Mouse (Mus musculus): ENCODE results near the gene Trip6. TPM values are rescaled to one million over a fixed set of nuclear protein-coding genes. Genes with fewer than 3 reads are reported as not detected.

Gene Trip6
- polyA plus RNA-seq, 1 experiment from 2014 or later: 93.4 TPM

- peak; percentile 66 for ATAC-seq (ENCODE audit: insufficient number of reproducible peaks, insufficient read depth, low FRiP score, low TSS enrichment)
- no peaks in the 10 kb centered on the region for H3K27me3 ChIP-seq
- peaks cover 40% of the 10 kb centered on the region for H3K4me1 ChIP-seq
- peaks cover 61% of the 10 kb centered on the region for H3K36me3 ChIP-seq
- peak within 1 kb of the TSS; percentile 75 for H3K4me2 ChIP-seq (replicated peaks)
- peaks cover 6% of the 10 kb centered on the region; the same call in 1 of the 2 replicates for H3K9me3 ChIP-seq
- peak within 1 kb of the TSS; percentile 98 for H3K9ac ChIP-seq
- 1% methylated on average over 61 of the region's 72 CpGs for WGBS
- H3K27ac ChIP-seq: peak within 1 kb of the TSS; percentile 95
- H3K4me3 ChIP-seq: peak within 1 kb of the TSS; percentile 93
These were observed 6.9 kb downstream of the Trip6 start, which contains the start of gene Srrt for GRCm38 (mm10) chr5:137307071-137307912. Srrt (minus strand) TSS chr5:137307674.

GRCm38 (mm10) chr5:137306439-137307005, 7.7 kb downstream of the Trip6 start:
- Histone ChIP-seq H3K4me2 (replicated peaks) (peak overlapping the region; percentile 75), H3K4me3 (peak overlapping the region; percentile 93), H3K4me1 (peaks cover 32% of the 10 kb centered on the region), H3K27ac (peak overlapping the region; percentile 95), H3K36me3 (peaks cover 68% of the 10 kb centered on the region), H3K9me3 (peaks cover 6% of the 10 kb centered on the region; the same call in 1 of the 2 replicates), H3K9ac (peak overlapping the region; percentile 98), H3K27me3 (no peaks in the 10 kb centered on the region)
- 14% methylated on average over 12 of the region's 12 CpGs for WGBS
- ATAC-seq (ENCODE audit: insufficient number of reproducible peaks, insufficient read depth, low FRiP score, low TSS enrichment): no peak

DNA sequence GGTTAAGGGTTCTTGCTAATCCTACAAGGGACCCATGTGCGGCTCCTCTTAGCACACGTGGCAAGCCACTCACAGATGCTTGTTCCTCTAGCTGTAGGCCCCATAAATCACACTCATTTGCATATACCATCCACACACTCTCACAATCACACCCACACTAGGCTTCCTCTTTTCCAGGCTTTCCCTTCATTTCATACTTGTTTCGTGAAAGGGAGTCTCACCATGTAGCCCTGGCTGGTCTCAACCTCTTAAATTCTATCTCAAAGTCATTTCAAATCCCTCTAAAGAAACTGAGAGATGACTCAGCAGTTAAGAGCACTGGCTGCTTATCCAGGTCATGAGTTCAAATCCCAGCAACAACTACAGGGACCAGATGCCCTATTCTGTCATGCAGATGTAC, 8.4 kb downstream of the Trip6 start:
- no peak for ATAC-seq (ENCODE audit: insufficient number of reproducible peaks, insufficient read depth, low FRiP score, low TSS enrichment)
- Histone ChIP-seq H3K4me1 (peaks cover 32% of the 10 kb centered on the region), H3K9ac (0 out of 2 replicates have a peak overlapping the region, but pooled peaks have one; percentile 2), H3K27me3 (no peaks in the 10 kb centered on the region), H3K4me2 (replicated peaks) (peak overlapping the region; percentile 75), H3K27ac (no peak overlapping the region), H3K4me3 (peak overlapping the region; percentile 93), H3K36me3 (peaks cover 68% of the 10 kb centered on the region), H3K9me3 (peaks cover 6% of the 10 kb centered on the region; the same call in 1 of the 2 replicates)
- WGBS: 77% methylated on average over 3 of the region's 3 CpGs

GRCm38 (mm10) chr5:137304816-137305215, 9.4 kb downstream of the Trip6 start:
- no peak for ATAC-seq (ENCODE audit: insufficient number of reproducible peaks, insufficient read depth, low FRiP score, low TSS enrichment)
- Histone ChIP-seq H3K27ac (no peak overlapping the region), H3K4me1 (peaks cover 32% of the 10 kb centered on the region), H3K9me3 (peaks cover 6% of the 10 kb centered on the region; the same call in 1 of the 2 replicates), H3K27me3 (no peaks in the 10 kb centered on the region), H3K9ac (peak overlapping the region; percentile 2), H3K4me3 (peak overlapping the region; percentile 93; the same call in 1 of the 2 replicates), H3K36me3 (peaks cover 68% of the 10 kb centered on the region), H3K4me2 (replicated peaks) (peak overlapping the region; percentile 75)
- 70% methylated on average over 4 of the region's 4 CpGs for WGBS

DNA sequence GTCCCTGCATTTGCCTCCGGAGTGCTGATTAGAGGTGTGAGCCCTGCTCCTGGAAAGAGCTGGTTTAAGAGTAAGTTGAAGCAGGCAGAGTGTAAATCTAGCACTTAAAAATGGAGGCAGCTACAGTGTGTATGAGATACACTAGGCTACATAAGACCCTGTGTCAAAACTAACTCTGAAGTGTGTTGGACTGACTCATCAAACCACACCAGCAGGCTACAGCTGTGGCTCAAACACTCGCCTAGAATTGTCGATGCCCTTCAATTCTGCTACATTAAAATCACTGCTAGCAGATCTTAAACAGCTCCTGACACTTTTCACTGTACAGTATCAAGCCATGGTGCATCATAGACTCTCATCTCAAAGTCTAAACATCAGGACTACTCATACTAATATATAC, 10.0 kb downstream of the Trip6 start:
- H3K27me3 ChIP-seq: no peaks in the 10 kb centered on the region
- H3K4me3 ChIP-seq: no peak overlapping the region
- no peak overlapping the region; the same call in 1 of the 2 replicates for H3K4me2 ChIP-seq (replicated peaks)
- no peak for ATAC-seq (ENCODE audit: insufficient number of reproducible peaks, insufficient read depth, low FRiP score, low TSS enrichment)
- H3K9ac ChIP-seq: no peak overlapping the region
- H3K27ac ChIP-seq: no peak overlapping the region
- peaks cover 6% of the 10 kb centered on the region; the same call in 1 of the 2 replicates for H3K9me3 ChIP-seq
- H3K36me3 ChIP-seq: peaks cover 68% of the 10 kb centered on the region
- peaks cover 32% of the 10 kb centered on the region for H3K4me1 ChIP-seq
- WGBS: 88% methylated on average over 3 of the region's 3 CpGs

DNA sequence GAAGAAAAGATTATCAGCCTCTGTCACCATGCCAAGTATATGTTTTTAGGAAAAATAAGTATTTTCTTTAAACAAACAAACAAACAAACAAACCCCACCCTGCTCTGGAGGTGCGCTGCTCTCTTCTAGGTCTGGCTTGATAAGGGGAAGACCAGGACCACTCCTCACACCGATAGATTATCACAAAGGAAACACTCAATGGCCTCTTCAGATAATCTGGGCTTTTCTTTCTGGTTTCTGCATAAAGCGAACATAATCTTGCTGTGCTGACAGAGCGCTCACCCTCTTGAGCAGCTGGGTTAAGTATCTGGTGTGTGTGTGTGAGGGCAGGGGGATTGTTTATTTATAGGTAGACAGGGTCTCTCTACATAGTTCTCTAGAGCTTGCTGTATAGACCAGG, 10.6 kb downstream of the Trip6 start:
- peaks cover 68% of the 10 kb centered on the region for H3K36me3 ChIP-seq
- H3K9ac ChIP-seq: no peak overlapping the region
- 89% methylated on average over 4 of the region's 4 CpGs for WGBS

GRCm38 (mm10) chr5:137301253-137301652, 13.0 kb downstream of the Trip6 start:
- H3K9ac ChIP-seq: no peak overlapping the region
- WGBS: 81% methylated on average over 21 of the region's 21 CpGs
- H3K36me3 ChIP-seq: peaks cover 88% of the 10 kb centered on the region
- H3K27ac ChIP-seq: no peak overlapping the region
- H3K4me3 ChIP-seq: no peak overlapping the region
- H3K27me3 ChIP-seq: no peaks in the 10 kb centered on the region
- H3K9me3 ChIP-seq: no peaks in the 10 kb centered on the region
- no peak for ATAC-seq (ENCODE audit: insufficient number of reproducible peaks, insufficient read depth, low FRiP score, low TSS enrichment)
- peaks cover 24% of the 10 kb centered on the region for H3K4me1 ChIP-seq
- no peak overlapping the region for H3K4me2 ChIP-seq (replicated peaks)

More for the DNA sequence above, 10.6 kb downstream of the Trip6 start:
- no peaks in the 10 kb centered on the region for H3K27me3 ChIP-seq
- ATAC-seq (ENCODE audit: insufficient number of reproducible peaks, insufficient read depth, low FRiP score, low TSS enrichment): no peak
- H3K4me3 ChIP-seq: no peak overlapping the region
- no peak overlapping the region for H3K27ac ChIP-seq
- peaks cover 3% of the 10 kb centered on the region; the same call in 1 of the 2 replicates for H3K9me3 ChIP-seq
- no peak overlapping the region for H3K4me2 ChIP-seq (replicated peaks)
- peaks cover 32% of the 10 kb centered on the region for H3K4me1 ChIP-seq

- Histone ChIP-seq H3K4me3 (no peak overlapping the region), H3K9me3 (no peaks in the 10 kb centered on the region), H3K27ac (no peak overlapping the region), H3K4me1 (peaks cover 13% of the 10 kb centered on the region), H3K36me3 (peaks cover 89% of the 10 kb centered on the region), H3K9ac (no peak overlapping the region), H3K27me3 (no peaks in the 10 kb centered on the region), H3K4me2 (replicated peaks) (no peak overlapping the region)
- 89% methylated on average over 7 of the region's 7 CpGs for WGBS
- no peak for ATAC-seq (ENCODE audit: insufficient number of reproducible peaks, insufficient read depth, low FRiP score, low TSS enrichment)
These were observed 15.0 kb downstream of the Trip6 start for GRCm38 (mm10) chr5:137299240-137299639.

GRCm38 (mm10) chr5:137297126-137297525, 17.1 kb downstream of the Trip6 start:
- 91% methylated on average over 14 of the region's 14 CpGs for WGBS
- Histone ChIP-seq H3K36me3 (peaks cover 71% of the 10 kb centered on the region), H3K4me3 (no peak overlapping the region), H3K9me3 (no peaks in the 10 kb centered on the region), H3K27ac (no peak overlapping the region), H3K27me3 (peaks cover 7% of the 10 kb centered on the region), H3K9ac (no peak overlapping the region), H3K4me1 (peaks cover 18% of the 10 kb centered on the region), H3K4me2 (replicated peaks) (no peak overlapping the region)
- ATAC-seq (ENCODE audit: insufficient number of reproducible peaks, insufficient read depth, low FRiP score, low TSS enrichment): no peak

DNA sequence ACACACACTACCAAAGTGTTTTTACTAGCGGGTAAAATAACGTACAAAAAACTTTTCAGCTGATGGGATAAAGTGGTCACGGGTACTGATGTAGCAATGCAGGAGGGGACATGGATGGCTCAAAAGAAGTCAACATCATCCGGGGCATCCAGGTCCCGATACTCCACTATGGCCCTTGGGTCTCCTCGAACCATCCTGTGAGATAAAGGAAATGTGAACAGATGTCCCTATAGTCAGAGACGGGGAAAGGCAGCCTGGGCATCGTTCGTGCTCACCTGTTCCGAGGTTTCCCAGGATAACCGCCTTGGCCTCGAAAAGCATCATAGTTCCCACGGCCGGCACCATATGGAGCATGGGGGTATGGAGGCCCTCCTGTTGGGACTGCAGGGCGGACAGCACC, 18.5 kb downstream of the Trip6 start:
- Histone ChIP-seq H3K9ac (no peak overlapping the region), H3K36me3 (peaks cover 57% of the 10 kb centered on the region), H3K4me1 (peaks cover 18% of the 10 kb centered on the region), H3K27me3 (peaks cover 21% of the 10 kb centered on the region), H3K27ac (no peak overlapping the region), H3K4me3 (no peak overlapping the region), H3K4me2 (replicated peaks) (no peak overlapping the region), H3K9me3 (no peaks in the 10 kb centered on the region)
- WGBS: 92% methylated on average over 15 of the region's 15 CpGs
- no peak for ATAC-seq (ENCODE audit: insufficient number of reproducible peaks, insufficient read depth, low FRiP score, low TSS enrichment)

DNA sequence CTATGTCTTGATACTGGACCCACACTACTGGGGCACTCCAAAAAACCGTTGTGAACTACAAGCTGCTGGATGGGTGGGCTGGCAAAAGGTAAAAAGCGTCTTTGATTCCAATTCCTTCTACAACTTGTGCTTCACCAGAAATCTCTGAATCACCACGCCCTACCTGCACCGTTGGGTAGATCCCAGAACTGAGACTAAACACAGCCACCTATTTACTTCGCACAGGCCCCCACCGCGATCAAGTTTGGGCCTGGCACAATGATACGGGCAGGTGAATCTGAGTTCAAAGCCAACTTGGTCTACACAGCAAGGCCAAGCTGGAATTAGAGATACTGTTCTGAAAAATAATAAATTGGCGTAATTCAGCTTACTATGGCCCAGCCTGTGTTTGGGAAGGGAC, 18.9 kb downstream of the Trip6 start:
- Histone ChIP-seq H3K4me1 (peaks cover 18% of the 10 kb centered on the region), H3K4me3 (peak overlapping the region; percentile 44), H3K4me2 (replicated peaks) (peak overlapping the region; percentile 99), H3K27ac (peak overlapping the region; percentile 89), H3K36me3 (peaks cover 53% of the 10 kb centered on the region), H3K9ac (peak overlapping the region; percentile 78), H3K27me3 (peaks cover 25% of the 10 kb centered on the region), H3K9me3 (no peaks in the 10 kb centered on the region)
- no peak for ATAC-seq (ENCODE audit: insufficient number of reproducible peaks, insufficient read depth, low FRiP score, low TSS enrichment)
- WGBS: 82% methylated on average over 9 of the region's 9 CpGs

DNA sequence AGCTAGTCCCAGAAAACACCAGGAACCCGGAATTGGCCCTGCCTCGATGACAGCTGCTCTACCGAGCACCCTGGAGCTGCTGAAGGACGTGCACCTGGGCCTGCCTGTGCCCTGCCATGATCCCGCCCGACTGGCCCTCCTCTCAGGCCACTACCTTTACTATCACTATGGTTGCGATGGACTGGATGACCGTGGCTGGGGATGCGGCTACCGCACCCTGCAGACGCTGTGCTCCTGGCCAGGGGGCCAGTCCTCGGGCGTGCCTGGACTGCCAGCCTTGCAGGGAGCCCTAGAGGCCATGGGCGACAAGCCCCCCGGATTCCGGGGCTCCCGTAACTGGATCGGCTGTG, 19.5 kb downstream of the Trip6 start:
- H3K27ac ChIP-seq: peak overlapping the region; percentile 89
- H3K9ac ChIP-seq: peak overlapping the region; percentile 78
- peak overlapping the region; percentile 99 for H3K4me2 ChIP-seq (replicated peaks)
- H3K4me3 ChIP-seq: peak overlapping the region; percentile 44
- peaks cover 47% of the 10 kb centered on the region for H3K36me3 ChIP-seq
- peaks cover 31% of the 10 kb centered on the region for H3K27me3 ChIP-seq
- WGBS: 8% methylated on average over 18 of the region's 18 CpGs
- no peaks in the 10 kb centered on the region for H3K9me3 ChIP-seq
- peaks cover 18% of the 10 kb centered on the region for H3K4me1 ChIP-seq
- peak; percentile 30; the same call in 1 of the 2 replicates for ATAC-seq (ENCODE audit: insufficient number of reproducible peaks, insufficient read depth, low FRiP score, low TSS enrichment)

All from embryonic facial prominence, embryonic 12.5 days (tissue).